8 mouse cellular contexts compared by ENCODE assay signal in the genomic region with DNA sequence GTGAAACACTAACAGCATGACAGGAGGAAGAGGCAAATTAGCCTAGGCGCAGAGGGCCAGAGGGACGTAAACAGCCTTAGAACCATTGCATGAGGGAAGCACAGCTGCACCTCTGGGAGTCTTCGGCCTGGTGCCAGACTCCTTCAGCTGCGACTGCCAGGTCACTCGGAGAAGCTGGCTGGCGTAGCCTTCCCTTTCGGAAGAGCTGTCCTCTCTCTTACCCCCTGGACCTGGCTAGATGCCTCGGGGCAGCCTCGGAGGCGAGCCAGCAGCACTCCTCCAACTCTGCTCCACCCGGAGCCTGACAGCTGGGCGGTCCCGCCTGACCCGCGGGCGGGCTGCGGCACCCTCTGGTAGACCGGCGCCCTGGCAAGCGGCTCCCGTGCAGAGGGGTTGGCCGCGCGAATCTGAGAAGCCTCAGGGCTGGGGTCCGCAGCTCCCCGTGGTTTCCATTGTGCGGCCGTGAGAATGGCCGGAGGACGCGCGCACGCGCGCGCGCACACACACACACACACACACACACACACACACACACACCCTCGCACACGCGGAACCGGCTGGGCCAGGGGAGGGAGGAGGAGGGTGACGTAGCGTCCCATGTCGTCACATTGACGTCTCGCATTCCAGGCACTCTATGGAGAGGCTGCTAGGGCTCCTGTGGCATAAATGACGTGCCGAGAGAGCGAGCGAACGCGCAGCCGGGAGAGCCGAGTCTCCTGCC. TPM values are rescaled to one million over a fixed set of nuclear protein-coding genes. Genes with fewer than 3 reads are reported as not detected.
DNase-seq lines count a peak whose midpoint lies in the region; ATAC-seq and TF ChIP-seq lines count a peak whose summit lies in the region.

Gene Nr4a3 (plus strand): TSS at position 663 of the 721 bp plus-strand sequence.

- TF ChIP-seq CTCF in CH12.LX (conservative IDR thresholded peaks at IDR 0.05 in 1 of 2, IDR thresholded peaks at IDR 0.05 in 1 of 2; ENCODE audit: low read depth in 2 of 2, low read length in 2 of 2) = peak in 1 of 2 experiments; percentile 11; a peak in 1 of 4 replicates
- peak; percentile 42; the same call in 1 of the 2 replicates for TF ChIP-seq CTCF in liver, embryonic 14.5 days (IDR thresholded peaks at IDR 0.05; ENCODE audit: low read depth)

- H3K4me3 ChIP-seq in CH12.LX (replicated peaks in 1 of 3; ENCODE audit: low read depth in 2 of 3, low read length in 2 of 3, poor library complexity in 1 of 3) = peak within 1 kb of the TSS; percentile 48 to 73 (median 56)
- H3K4me3 ChIP-seq in forebrain, embryonic 11.5 days (ENCODE audit: low read depth, low read length) = peak within 1 kb of the TSS; percentile 59
- peak within 1 kb of the TSS; percentile 81 for H3K4me3 ChIP-seq in heart, embryonic 16.5 days (ENCODE audit: low read length)
- H3K4me3 ChIP-seq in liver, embryonic 14.5 days (ENCODE audit: insufficient read depth in 1 of 2, low read depth in 2 of 2, low read length in 2 of 2) = peak within 1 kb of the TSS; percentile 54 to 78
- H3K4me3 ChIP-seq in stomach, embryonic 15.5 days (replicated peaks) = peak within 1 kb of the TSS; percentile 70

- TF ChIP-seq EP300 in CH12.LX (IDR thresholded peaks at IDR 0.05; ENCODE audit: low read length) = no peak
- TF ChIP-seq EP300 in liver, embryonic 14.5 days (IDR thresholded peaks at IDR 0.05; ENCODE audit: low read depth) = no peak

- H3K27ac ChIP-seq in CH12.LX (ENCODE audit: insufficient read depth, low read depth) = no peak within 1 kb of the TSS
- peak within 1 kb of the TSS; percentile 69 for H3K27ac ChIP-seq in forebrain, embryonic 11.5 days (ENCODE audit: low read depth, low read length)
- H3K27ac ChIP-seq in heart, embryonic 16.5 days (ENCODE audit: low read length) = peak within 1 kb of the TSS; percentile 100
- H3K27ac ChIP-seq in liver, embryonic 14.5 days = no peak within 1 kb of the TSS
- H3K27ac ChIP-seq in stomach, embryonic 15.5 days = peak within 1 kb of the TSS; percentile 78

- WGBS in forebrain, embryonic 11.5 days = under 1% methylated on average over 51 of the region's 54 CpGs
- WGBS in heart, embryonic 16.5 days = under 1% methylated on average over 53 of the region's 54 CpGs
- 1% methylated on average over 46 of the region's 54 CpGs for WGBS in liver, embryonic 14.5 days (ENCODE audit: insufficient replicate concordance)
- WGBS in stomach, embryonic 15.5 days = 0% methylated on average over 42 of the region's 54 CpGs

- H3K27me3 ChIP-seq in CH12.LX (replicated peaks) = peaks cover 50% of the 10 kb centered on the region
- H3K27me3 ChIP-seq in forebrain, embryonic 11.5 days (ENCODE audit: control insufficient read depth, insufficient read depth, low read length) = peaks cover 19% of the 10 kb centered on the region
- H3K27me3 ChIP-seq in heart, embryonic 16.5 days (ENCODE audit: control insufficient read depth, insufficient read depth, low read length) = peaks cover 16% of the 10 kb centered on the region
- peaks cover 50% of the 10 kb centered on the region for H3K27me3 ChIP-seq in liver, embryonic 14.5 days (ENCODE audit: control insufficient read depth, insufficient read depth, low read length)
- H3K27me3 ChIP-seq in stomach, embryonic 15.5 days (replicated peaks) = peaks cover 43% of the 10 kb centered on the region

- no peaks in the 10 kb centered on the region for H3K36me3 ChIP-seq in CH12.LX (replicated peaks in 1 of 2; ENCODE audit: control insufficient read depth in 1 of 2, insufficient read depth in 1 of 2, low read length in 1 of 2)
- no peaks in the 10 kb centered on the region for H3K36me3 ChIP-seq in forebrain, embryonic 11.5 days (ENCODE audit: control insufficient read depth, insufficient read depth, low read length)
- H3K36me3 ChIP-seq in heart, embryonic 16.5 days (ENCODE audit: control insufficient read depth, insufficient read depth) = no peaks in the 10 kb centered on the region
- H3K36me3 ChIP-seq in liver, embryonic 14.5 days (replicated peaks; ENCODE audit: control insufficient read depth, insufficient read depth, low read depth) = no peaks in the 10 kb centered on the region
- H3K36me3 ChIP-seq in stomach, embryonic 15.5 days = no peaks in the 10 kb centered on the region

- no peak for TF ChIP-seq POLR2A in CH12.LX (IDR thresholded peaks at IDR 0.05; ENCODE audit: low read depth, low read length)

- dilution Hi-C loops in CH12.LX (cut with MboI; ENCODE audit: extremely low pct_ligation_motif_present, extremely low pct_unique_long_range_greater_than_20kb, low sequenced_read_pairs) = no loop called here

- H3K9me3 ChIP-seq in CH12.LX (replicated peaks; ENCODE audit: low read length) = no peaks in the 10 kb centered on the region
- no peaks in the 10 kb centered on the region for H3K9me3 ChIP-seq in forebrain, embryonic 11.5 days (ENCODE audit: control insufficient read depth, low read length)
- no peaks in the 10 kb centered on the region for H3K9me3 ChIP-seq in heart, embryonic 16.5 days (replicated peaks; ENCODE audit: control insufficient read depth, low read length)
- H3K9me3 ChIP-seq in liver, embryonic 14.5 days (ENCODE audit: control insufficient read depth, low read length) = no peaks in the 10 kb centered on the region
- no peaks in the 10 kb centered on the region for H3K9me3 ChIP-seq in stomach, embryonic 15.5 days

- peak within 1 kb of the TSS; percentile 86 for H3K4me2 ChIP-seq in CH12.LX (ENCODE audit: insufficient read depth, low read depth, poor library complexity, severe bottlenecking)
- H3K4me2 ChIP-seq in forebrain, embryonic 11.5 days (ENCODE audit: low read depth, low read length, severe bottlenecking) = peak within 1 kb of the TSS; percentile 97
- peak within 1 kb of the TSS; percentile 100 for H3K4me2 ChIP-seq in heart, embryonic 16.5 days (ENCODE audit: low read depth, low read length)
- H3K4me2 ChIP-seq in liver, embryonic 14.5 days (ENCODE audit: low read depth) = peak within 1 kb of the TSS; percentile 95
- H3K4me2 ChIP-seq in stomach, embryonic 15.5 days = peak within 1 kb of the TSS; percentile 100

- peak; percentile 71 for DNase-seq in CH12.LX (ENCODE audit: extremely low read depth)
- DNase-seq in c-Kit-positive CD71-positive TER-119-negative erythroid progenitor cells, embryonic 14.5 days (ENCODE audit: low read depth) = peak; percentile 74
- DNase-seq in forebrain, embryonic 11.5 days (ENCODE audit: low spot score) = peak; percentile 91
- peak; percentile 94 for DNase-seq in kidney, postnatal 36 days
- peak; percentile 66 to 73 (median 67) for DNase-seq in liver, embryonic 14.5 days (ENCODE audit: low read depth in 3 of 3, low spot score in 3 of 3)
- DNase-seq in neural tube, embryonic 10.5 days (ENCODE audit: extremely low spot score, low spot score) = peak; percentile 81

- peak; percentile 77 for ATAC-seq in forebrain, embryonic 11.5 days (replicated peaks; ENCODE audit: low FRiP score)
- ATAC-seq in heart, embryonic 16.5 days (replicated peaks; ENCODE audit: extremely low read depth, insufficient read depth, low FRiP score) = peak; percentile 69
- ATAC-seq in liver, embryonic 14.5 days (ENCODE audit: insufficient read depth) = peak; percentile 72
- ATAC-seq in stomach, embryonic 15.5 days (ENCODE audit: insufficient read depth, low FRiP score, low read depth) = peak; percentile 75

- H3K4me1 ChIP-seq in CH12.LX (ENCODE audit: control insufficient read depth in 1 of 2, insufficient read depth in 2 of 2) = peaks cover 0 to 24% of the 10 kb centered on the region in 2 experiments; a peak in 2 of 4 replicates
- H3K4me1 ChIP-seq in forebrain, embryonic 11.5 days (replicated peaks; ENCODE audit: control insufficient read depth, insufficient read depth, low read length) = peaks cover 17% of the 10 kb centered on the region; the same call in 1 of the 2 replicates
- peaks cover 35% of the 10 kb centered on the region for H3K4me1 ChIP-seq in heart, embryonic 16.5 days (ENCODE audit: control insufficient read depth, insufficient read depth, low read length)
- H3K4me1 ChIP-seq in liver, embryonic 14.5 days (replicated peaks; ENCODE audit: control insufficient read depth in 2 of 2, insufficient read depth in 2 of 2, low read length in 1 of 2) = peaks cover 0 to 4% of the 10 kb centered on the region in 2 experiments; a peak in 1 of 4 replicates
- peaks cover 38% of the 10 kb centered on the region for H3K4me1 ChIP-seq in stomach, embryonic 15.5 days

- peak within 1 kb of the TSS; percentile 59; the same call in 1 of the 2 replicates for H3K9ac ChIP-seq in CH12.LX (ENCODE audit: insufficient read depth, low read depth)
- H3K9ac ChIP-seq in forebrain, embryonic 11.5 days (ENCODE audit: low read length) = peak within 1 kb of the TSS; percentile 70
- peak within 1 kb of the TSS; percentile 77 for H3K9ac ChIP-seq in heart, embryonic 16.5 days (ENCODE audit: low read length)
- H3K9ac ChIP-seq in liver, embryonic 14.5 days (replicated peaks) = peak within 1 kb of the TSS; percentile 63
- peak within 1 kb of the TSS; percentile 48 for H3K9ac ChIP-seq in stomach, embryonic 15.5 days

- in situ Hi-C loops in CH12.LX (cut with MboI; ENCODE audit: low pct_ligation_motif_present, low pct_unique_long_range_greater_than_20kb, low sequenced_read_pairs) = no loop called here

- TF ChIP-seq RAD21 in CH12.LX (IDR thresholded peaks at IDR 0.05; ENCODE audit: low read depth, low read length) = peak; percentile 16; the same call in 1 of the 2 replicates

- no peaks in the 10 kb centered on the region for H3K79me2 ChIP-seq in CH12.LX (replicated peaks; ENCODE audit: control insufficient read depth, extremely low read depth, insufficient read depth, poor library complexity, severe bottlenecking)

TF ChIP-seq in CH12.LX, 34 proteins besides CTCF, POLR2A, EP300 and RAD21 (continues in another document):
- TF ChIP-seq TBP (conservative IDR thresholded peaks at IDR 0.05; ENCODE audit: low read depth, low read length) (no peak), SMC3 (IDR thresholded peaks at IDR 0.05; ENCODE audit: low read depth, low read length) (no peak), KAT2A (IDR thresholded peaks at IDR 0.05; ENCODE audit: insufficient replicate concordance, low read length) (no peak), BHLHE40 (IDR thresholded peaks at IDR 0.05; ENCODE audit: low read depth, low read length) (peak; percentile 64), SIN3A (IDR thresholded peaks at IDR 0.05; ENCODE audit: low read length) (peak; percentile 48; the same call in 1 of the 2 replicates), ZMIZ1 (IDR thresholded peaks at IDR 0.05; ENCODE audit: low read depth, low read length) (no peak), RCOR1 (conservative IDR thresholded peaks at IDR 0.05; ENCODE audit: low read depth, low read length) (no peak)

RNA-seq across cellular contexts. Expression of gene Nr4a3, which starts in this region (rescaled TPM):
- total RNA-seq in CH12.LX (2012; rRNA removed) (0.04 and 0.13 TPM in 2 replicates), CH12.LX (2014; rRNA removed) (0.24 and 0.32 TPM in 2 replicates)
- 0.18 and 0.21 TPM in 2 replicates for polyA plus RNA-seq in CH12.LX (2012; ENCODE audit: insufficient read length, low read depth)
- polyA plus RNA-seq in forebrain, embryonic 11.5 days (2014; fragmentation: Nextera tagmentation; extraction: Ambion mirVana) = 0.31 and 0.71 TPM in 2 replicates
- polyA plus RNA-seq in heart, embryonic 16.5 days (2015; fragmentation: Nextera tagmentation; extraction: Ambion mirVana) = 0.13 and 0.24 TPM in 2 replicates
- polyA plus RNA-seq in liver, embryonic 14.5 days (2012; rRNA removed) = 0.01 TPM in 2 replicates
- not detected in 2 replicates for polyA plus RNA-seq in liver, embryonic 14.5 days (2014; fragmentation: Nextera tagmentation; extraction: Ambion mirVana)
- polyA plus RNA-seq in stomach, embryonic 15.5 days (2015; fragmentation: Nextera tagmentation; extraction: Ambion mirVana) = 0.10 and 0.21 TPM in 2 replicates

Comparison
In these comparisons a context has a peak if more than half of its experiments do, and no peak if none do; other contexts are left out.
1. Peak in DNase-seq, H3K4me3 ChIP-seq, H3K9ac ChIP-seq and H3K4me2 ChIP-seq in CH12.LX; RNA of the gene not detected or under 1 TPM.
2. Peak in DNase-seq, ATAC-seq, H3K4me3 ChIP-seq, H3K27ac ChIP-seq, H3K9ac ChIP-seq and H3K4me2 ChIP-seq in forebrain, embryonic 11.5 days; RNA of the gene not detected or under 1 TPM.
3. Peak in ATAC-seq, H3K4me3 ChIP-seq, H3K27ac ChIP-seq, H3K9ac ChIP-seq and H3K4me2 ChIP-seq in heart, embryonic 16.5 days; RNA of the gene not detected or under 1 TPM.
4. Peak in DNase-seq, ATAC-seq, H3K4me3 ChIP-seq, H3K9ac ChIP-seq and H3K4me2 ChIP-seq in liver, embryonic 14.5 days; RNA of the gene not detected or under 1 TPM.
5. Peak in ATAC-seq, H3K4me3 ChIP-seq, H3K27ac ChIP-seq, H3K9ac ChIP-seq and H3K4me2 ChIP-seq in stomach, embryonic 15.5 days; RNA of the gene not detected or under 1 TPM.